Mouse (Mus musculus) lung, postnatal 0 days (tissue): Measurements from ENCODE around the gene Kdm2b.

Experiments
- CTCF ChIP-seq: IDR thresholded peaks from 2 replicates; pipeline ENCODE4 v1.5.1; 2016; ENCODE audit warnings: antibody characterized with exemption, mild to moderate bottlenecking
- EP300 ChIP-seq: IDR thresholded peaks from 2 replicates; pipeline ENCODE4 v1.6.1; 2016; ENCODE audit warnings: antibody characterized with exemption, mild to moderate bottlenecking, control low read depth

- TF ChIP-seq CTCF (no peak), EP300 (no peak)
Observed at GRCm38 (mm10) chr5:122938676-122939075, 50.9 kb downstream of the Kdm2b start.
